Mouse (Mus musculus) embryo, embryonic 11 days (tissue): ENCODE data around the gene Coasy.

Experiments used
- DNase-seq: peaks from one replicate; pipeline ENCODE4 v3.0.0-alpha.2; 2015

Coasy gene

GRCm38 (mm10) chr11:101082208-101083082, at the start of gene Coasy:
Gene Coasy, plus strand, starts transcription at chr11:101082565.
- peak; percentile 94 for DNase-seq

- DNase-seq: no peak
Measured at GRCm38 (mm10) chr11:101033856-101034500, 48.4 kb upstream of the Coasy start.

GRCm38 (mm10) chr11:101034614-101035327, 47.6 kb upstream of the Coasy start:
- no peak for DNase-seq

DNA sequence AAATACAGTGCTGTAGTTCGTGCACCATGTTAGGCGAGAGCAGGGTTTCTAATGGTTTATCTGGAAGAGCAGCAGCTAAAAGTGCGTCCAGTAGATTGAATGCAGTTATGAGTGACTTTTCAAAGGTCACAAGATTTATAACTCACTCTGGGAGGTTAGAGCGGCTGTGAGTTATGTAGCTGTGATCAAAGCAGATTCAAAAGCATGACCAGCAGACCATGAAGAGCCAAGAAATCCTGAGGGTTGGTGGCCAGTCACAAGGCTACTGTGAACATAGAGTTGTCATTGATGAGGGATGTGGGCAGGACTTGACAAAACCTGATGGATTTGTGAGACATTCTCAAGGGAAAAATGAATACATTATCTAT, 47.1 kb upstream of the Coasy start:
- DNase-seq: no peak

DNA sequence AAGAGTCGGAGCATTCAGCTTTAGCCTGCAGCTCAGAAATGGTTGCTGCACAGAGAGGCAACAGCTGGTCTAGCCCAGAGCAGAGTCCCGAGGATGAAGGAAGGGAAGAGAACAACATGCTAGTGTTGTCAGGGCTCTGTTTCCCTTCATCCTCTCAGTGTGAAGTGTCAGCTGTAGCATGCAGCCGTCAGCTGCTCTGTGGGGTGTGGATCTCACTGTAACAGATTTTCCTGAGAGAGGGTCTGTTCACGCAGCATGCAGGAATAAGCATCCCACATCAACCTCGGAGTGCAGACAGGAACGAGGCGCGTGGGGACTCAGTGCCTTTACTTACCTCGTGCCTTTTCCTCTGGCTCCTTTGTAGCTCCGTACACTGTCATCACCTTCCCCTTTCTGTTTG, 44.6 kb upstream of the Coasy start:
- DNase-seq: no peak

GRCm38 (mm10) chr11:101045826-101046225, 36.5 kb upstream of the Coasy start:
- no peak for DNase-seq

DNA sequence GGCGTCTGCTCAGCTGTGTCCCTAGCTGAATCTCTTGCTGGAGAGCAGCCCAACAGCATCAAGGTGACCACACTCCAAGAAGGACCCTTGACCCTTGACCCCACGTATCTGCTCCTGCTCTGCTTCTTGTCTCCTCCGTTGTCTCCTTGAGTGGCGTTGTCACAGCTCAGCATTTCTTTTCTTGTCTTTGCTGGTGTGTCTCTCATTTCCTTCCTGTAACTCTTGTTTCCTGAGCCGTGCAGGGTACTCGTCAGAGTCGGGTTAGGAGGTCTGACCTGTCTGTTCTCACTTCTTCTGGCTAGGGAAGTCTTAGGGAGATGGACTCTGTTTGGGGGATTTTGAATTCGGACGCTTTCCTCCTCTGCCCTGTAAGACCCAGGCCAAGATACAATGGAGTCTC, 35.9 kb upstream of the Coasy start:
- DNase-seq: no peak

DNA sequence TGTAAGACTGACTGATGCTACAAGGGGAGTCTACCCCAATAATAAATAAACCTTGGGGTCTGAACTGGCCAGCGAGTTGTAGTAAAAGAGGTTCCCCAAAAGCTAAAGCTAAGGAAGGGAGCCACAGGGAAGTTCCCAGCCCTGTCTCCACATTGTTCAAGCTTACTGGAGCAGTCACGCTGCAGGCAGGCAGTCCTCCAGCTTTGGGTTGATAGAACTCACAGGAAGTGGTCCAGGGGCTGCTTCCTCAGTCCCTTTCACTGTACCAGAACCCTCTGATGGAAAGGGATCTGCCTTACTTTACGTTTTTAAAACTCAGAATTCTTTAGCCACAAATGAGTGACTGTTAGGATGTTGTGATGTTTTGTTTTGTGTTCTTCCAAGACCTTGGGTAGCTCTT, 34.9 kb upstream of the Coasy start:
- no peak for DNase-seq

- no peak for DNase-seq
Measured at GRCm38 (mm10) chr11:101050359-101050758, 32.0 kb upstream of the Coasy start.

- no peak for DNase-seq
Measured at GRCm38 (mm10) chr11:101051051-101051493, 31.3 kb upstream of the Coasy start.

DNA sequence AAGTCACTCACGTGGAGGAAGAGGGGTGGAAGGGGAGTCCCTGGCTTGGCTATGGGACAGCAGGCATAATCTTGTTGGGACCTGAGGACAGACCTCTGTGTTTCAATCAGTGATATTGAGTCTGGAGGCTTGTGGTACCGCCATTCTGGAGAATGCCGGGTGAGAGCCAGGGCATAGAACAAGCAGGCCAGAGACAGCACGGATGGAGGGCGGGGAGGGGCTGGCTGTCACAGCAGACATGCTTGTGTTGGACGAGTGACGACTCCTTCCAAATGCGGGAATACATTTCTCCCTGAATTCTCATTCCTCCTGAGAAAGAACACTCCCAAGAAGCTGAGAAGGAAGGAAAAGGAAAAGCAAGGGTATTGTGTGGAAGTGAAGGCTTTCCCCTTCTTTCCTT, 30.7 kb upstream of the Coasy start:
- no peak for DNase-seq

GRCm38 (mm10) chr11:101052751-101053473, 29.5 kb upstream of the Coasy start:
- DNase-seq: no peak

GRCm38 (mm10) chr11:101053974-101054373, 28.4 kb upstream of the Coasy start:
- no peak for DNase-seq

- DNase-seq: no peak
Measured at GRCm38 (mm10) chr11:101055418-101055817, 26.9 kb upstream of the Coasy start.

DNA sequence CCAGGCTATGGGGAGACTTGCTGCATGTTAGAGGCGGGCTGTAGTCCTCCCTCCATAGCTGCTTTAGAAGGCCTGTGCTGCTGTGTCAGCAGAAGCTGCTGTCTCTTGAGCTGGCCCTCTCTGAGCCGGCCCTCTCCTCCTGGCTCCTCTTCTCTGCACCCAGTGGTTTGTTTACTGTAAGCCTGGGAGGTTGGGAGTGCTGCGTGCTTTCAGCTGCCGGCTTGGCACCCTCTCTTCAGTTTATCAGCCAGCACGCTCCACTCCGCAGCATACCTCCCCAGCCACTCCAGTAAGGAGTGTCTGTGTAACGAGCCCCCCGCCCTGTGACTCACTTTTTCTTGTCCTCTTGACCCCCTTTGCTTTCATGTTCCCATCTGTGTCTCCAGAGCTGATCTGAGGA, 25.5 kb upstream of the Coasy start:
- DNase-seq: no peak

GRCm38 (mm10) chr11:101057860-101058259, 24.5 kb upstream of the Coasy start:
- peak; percentile 87 for DNase-seq

- DNase-seq: no peak
Measured at GRCm38 (mm10) chr11:101058726-101059125, 23.6 kb upstream of the Coasy start.

DNA sequence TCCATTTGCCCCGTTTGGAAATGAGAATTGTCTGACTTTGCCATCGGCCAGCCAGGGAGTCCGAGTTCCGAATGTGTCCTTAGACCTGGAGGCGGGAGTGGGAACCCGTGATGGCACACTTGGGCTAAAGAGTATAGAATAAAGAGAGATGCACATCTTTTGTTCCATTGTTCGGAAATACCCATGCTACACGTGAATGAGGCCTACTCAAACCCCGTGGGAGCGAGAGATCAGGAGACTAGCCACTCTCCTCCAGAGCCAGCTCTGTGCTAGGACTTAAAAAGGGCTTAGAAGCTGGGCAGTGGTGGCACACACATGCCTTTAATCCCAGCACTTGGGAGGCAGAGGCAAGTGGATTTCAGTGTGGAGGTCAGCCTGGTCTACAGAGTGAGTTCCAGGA, 22.9 kb upstream of the Coasy start:
- no peak for DNase-seq

DNA sequence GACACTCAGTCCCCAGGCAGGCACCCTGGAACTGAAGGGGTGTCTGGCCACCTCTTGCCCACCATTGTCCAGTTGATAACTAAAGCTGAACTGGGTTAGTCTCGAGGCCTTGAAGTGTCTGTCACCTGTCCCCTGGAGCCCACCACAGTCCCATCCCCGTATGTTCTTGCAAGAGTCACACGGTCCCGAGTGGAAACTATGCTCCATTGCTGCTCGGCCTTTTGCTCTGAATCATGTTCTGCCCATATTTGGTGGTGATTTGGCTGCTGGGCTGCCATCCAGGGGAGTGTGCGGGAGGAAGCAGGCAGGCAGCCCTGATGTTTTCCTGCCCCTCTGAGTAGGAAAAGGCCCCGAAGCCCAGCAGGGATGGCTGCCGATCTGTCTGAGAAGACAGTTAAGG, 22.2 kb upstream of the Coasy start:
- no peak for DNase-seq

GRCm38 (mm10) chr11:101061049-101061448, 21.3 kb upstream of the Coasy start:
- DNase-seq: no peak

DNA sequence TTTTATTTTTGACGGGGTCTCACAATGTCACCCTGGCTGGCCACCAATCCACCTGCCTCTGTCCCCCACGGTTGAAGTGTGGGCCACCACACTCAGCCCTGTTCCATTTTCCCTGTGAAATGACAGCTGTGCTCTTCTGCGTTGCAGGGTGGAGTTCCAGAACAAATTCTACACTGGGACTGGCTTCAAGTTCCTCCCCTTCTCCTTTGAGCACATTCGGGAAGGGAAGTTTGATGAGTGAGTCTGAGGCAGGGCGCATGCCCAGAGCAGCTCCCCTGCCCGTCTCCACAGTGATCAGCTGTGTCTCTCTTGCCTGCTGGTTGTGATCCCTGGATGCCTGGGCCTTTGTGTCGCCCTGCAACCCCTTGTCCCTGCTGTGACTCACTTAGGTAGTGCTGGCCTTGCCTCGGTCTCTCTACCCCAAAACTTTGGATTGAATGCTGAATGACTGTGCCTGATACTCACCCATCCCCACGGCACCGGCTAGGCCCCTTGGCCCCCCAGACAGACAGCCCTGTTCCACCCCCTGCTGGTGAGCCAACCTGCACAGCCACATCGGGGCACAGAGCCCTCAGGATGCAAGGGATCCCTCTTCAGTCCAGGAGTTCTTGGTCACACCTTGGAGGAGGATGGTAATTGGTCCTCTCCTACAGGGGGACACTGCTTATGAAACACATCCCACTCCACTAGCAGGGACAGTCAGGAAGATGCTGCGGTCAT, 20.0 kb upstream of the Coasy start:
- DNase-seq: no peak

DNA sequence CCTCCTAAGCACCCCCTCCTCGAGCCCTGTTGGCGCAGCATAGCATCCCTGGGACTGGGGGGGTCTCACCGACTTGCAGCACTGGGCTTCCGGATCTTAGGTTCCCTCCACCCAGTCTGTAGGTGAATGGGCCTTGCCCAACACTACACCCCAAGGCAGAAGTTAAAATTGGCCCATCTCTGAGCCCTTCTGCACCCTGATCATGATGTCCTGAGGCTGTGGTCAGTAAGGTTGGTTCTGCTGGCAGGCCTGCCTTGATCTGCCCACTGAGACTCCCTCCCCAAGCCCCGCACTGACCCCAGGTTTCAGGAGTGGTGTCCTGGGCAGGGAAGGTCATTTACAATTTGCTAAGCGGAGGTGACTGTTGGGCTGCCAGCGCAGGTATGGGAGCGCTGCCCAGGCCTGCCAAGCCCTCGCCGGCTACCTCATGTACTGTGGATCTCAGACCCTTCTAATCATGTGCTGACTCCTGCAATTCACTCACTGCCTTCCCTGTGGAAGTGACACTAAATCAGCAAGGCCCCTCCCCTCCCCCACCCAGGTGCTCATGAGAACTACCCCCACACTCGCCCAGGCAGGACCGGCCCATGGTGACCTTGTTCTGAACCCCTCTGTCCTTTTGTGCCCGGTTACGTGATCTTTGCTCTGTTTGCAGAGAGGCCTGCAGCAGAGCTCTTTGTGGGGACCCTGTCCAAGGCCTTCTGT, 19.2 kb upstream of the Coasy start:
- no peak for DNase-seq
